Mouse (Mus musculus) limb, embryonic 14.5 days (tissue): Measurements from ENCODE around the gene Vmn1r194. TPM values are rescaled to one million over a fixed set of nuclear protein-coding genes. Genes with fewer than 3 reads are reported as not detected.
"Not testable (repeated sequence)": the region's sequence is repeated elsewhere in the genome, so short reads cannot be mapped to it uniquely, and the experiment has no call there.

Experiments
- ATAC-seq: fragments of 200-750 bp; cut with Nextera tagmentation; 2 replicates; pipeline ENCODE4 v1.8.0; 2017; ENCODE audit warnings: low read depth, moderate number of reproducible peaks, moderate TSS enrichment; ENCODE audit not compliant: low FRiP score
- DNase-seq: peaks from one replicate; pipeline ENCODE4 v3.0.0-alpha.2; 2015; ENCODE audit warnings: low spot score
- H3K27ac ChIP-seq: fragments of 300-500 bp; sonication (generic); replicated peaks from 2 replicates; pipeline ENCODE4 v1.5.1; 2014; ENCODE audit warnings: low read depth, mild to moderate bottlenecking, low read length, moderate library complexity, mixed read lengths
- H3K27me3 ChIP-seq: fragments of 300-500 bp; sonication (generic); 2 replicates; pipeline ENCODE4 v1.6.1; 2014; ENCODE audit warnings: low read length, mixed read lengths; ENCODE audit not compliant: control insufficient read depth, insufficient read depth
- H3K36me3 ChIP-seq: fragments of 300-500 bp; sonication (generic); 2 replicates; pipeline ENCODE4 v1.6.1; 2014; ENCODE audit warnings: mild to moderate bottlenecking, low read length, moderate library complexity, mixed read lengths; ENCODE audit not compliant: control insufficient read depth, insufficient read depth
- H3K4me1 ChIP-seq: fragments of 300-500 bp; sonication (generic); 2 replicates; pipeline ENCODE4 v1.6.1; 2014; ENCODE audit warnings: antibody characterized with exemption, low read length, mixed read lengths; ENCODE audit not compliant: control insufficient read depth, insufficient read depth
- H3K4me2 ChIP-seq: fragments of 300-500 bp; sonication (generic); replicated peaks from 2 replicates; pipeline ENCODE4 v1.6.1; 2014; ENCODE audit warnings: low read depth, mild to moderate bottlenecking, low read length, moderate library complexity; ENCODE audit not compliant: severe bottlenecking
- H3K4me3 ChIP-seq: fragments of 300-500 bp; sonication (generic); replicated peaks from 2 replicates; pipeline ENCODE4 v1.5.1; 2014; ENCODE audit warnings: low read length
- H3K9ac ChIP-seq: fragments of 300-500 bp; sonication (generic); 2 replicates; pipeline ENCODE4 v1.6.1; 2014; ENCODE audit warnings: mild to moderate bottlenecking, low read depth, low read length, moderate library complexity; ENCODE audit not compliant: severe bottlenecking
- H3K9me3 ChIP-seq: fragments of 300-500 bp; sonication (generic); 2 replicates; pipeline ENCODE4 v1.6.1; 2016; ENCODE audit warnings: low read length; ENCODE audit not compliant: control insufficient read depth
- POLR2A ChIP-seq: fragments of 200-500 bp; IDR thresholded peaks from 2 replicates; pipeline ENCODE4 v1.8.0; 2012; ENCODE audit warnings: inconsistent platforms, mild to moderate bottlenecking, moderate library complexity, borderline replicate concordance; ENCODE audit not compliant: insufficient read depth, insufficient read length; ENCODE audit errors: extremely low read depth
- WGBS: fragments of 180-500 bp; shearing (Covaris S2); extraction: QIAGEN DNeasy Blood & Tissue Kit; methylation state at CpG from one replicate; pipeline ENCODE4 v1.1.7; 2014; 5-methylcytosine and 5-hydroxymethylcytosine counted together
- microRNA-seq: library from miRNA; unstranded; fragments of <30 nt; microRNA quantifications from one replicate; pipeline ENCODE4, GENCODE M21; 2016
- polyA plus RNA-seq, 2 experiments: library from polyadenylated mRNA; depleted of rRNA in 1 of 2; stranded (reverse) in 1 of 2; unstranded in 1 of 2; fragments of >200 nt; fragmentation: Nextera tagmentation in 1 of 2; extraction: Ambion mirVana in 1 of 2; gene quantifications; 2 replicates each; pipeline versions ENCODE4 v1.2.1 to v1.2.3; 2012 to 2014

Vmn1r194 gene
- not detected in 2 replicates for polyA plus RNA-seq (2012; rRNA removed)
- polyA plus RNA-seq (2014; fragmentation: Nextera tagmentation; extraction: Ambion mirVana), result not detected in 2 replicates

GRCm38 (mm10) chr13:22243915-22244314 is at the start of gene Vmn1r194:
TSS of gene Vmn1r194 (plus strand) at chr13:22244215.
- Histone ChIP-seq H3K9me3 (no peaks in the 10 kb centered on the region), H3K4me2 (no peak within 1 kb of the TSS), H3K4me3 (no peak within 1 kb of the TSS), H3K9ac (no peak within 1 kb of the TSS), H3K4me1 (no peaks in the 10 kb centered on the region), H3K27me3 (no peaks in the 10 kb centered on the region), H3K27ac (no peak within 1 kb of the TSS), H3K36me3 (no peaks in the 10 kb centered on the region)
- ATAC-seq, result no peak
- WGBS, result 32% methylated on average over 1 of the region's 1 CpGs
- no peak for DNase-seq
- no peak for TF ChIP-seq POLR2A

- not testable (repeated sequence) for H3K9me3 ChIP-seq, H3K4me3 ChIP-seq, H3K27me3 ChIP-seq, H3K36me3 ChIP-seq, H3K4me2 ChIP-seq, ATAC-seq, H3K4me1 ChIP-seq, DNase-seq, H3K27ac ChIP-seq, H3K9ac ChIP-seq
- 59% methylated on average over 1 of the region's 1 CpGs for WGBS
These were observed 21.0 kb upstream of the Vmn1r194 start, which contains the start of gene Vmn1r193 for GRCm38 (mm10) chr13:22223060-22223459. TSS of gene Vmn1r193 (minus strand) at chr13:22223160.

GRCm38 (mm10) chr13:22270222-22270621 is 26.2 kb downstream of the Vmn1r194 start, which contains the start of gene Vmn1r195:
TSS of gene Vmn1r195 (plus strand) at chr13:22270522.
- not testable (repeated sequence) for DNase-seq, H3K4me3 ChIP-seq, H3K4me2 ChIP-seq, H3K36me3 ChIP-seq, H3K27ac ChIP-seq, H3K27me3 ChIP-seq, H3K4me1 ChIP-seq, H3K9me3 ChIP-seq, H3K9ac ChIP-seq, ATAC-seq
- WGBS, result 77% methylated on average over 1 of the region's 1 CpGs

- no peak for ATAC-seq
- no peak overlapping the region for H3K9ac ChIP-seq
- H3K9me3 ChIP-seq, result no peaks in the 10 kb centered on the region
- H3K4me3 ChIP-seq, result no peak overlapping the region
- DNase-seq, result no peak
- H3K27ac ChIP-seq, result no peak overlapping the region
- 10% methylated on average over 2 of the region's 2 CpGs for WGBS
- no peaks in the 10 kb centered on the region for H3K4me1 ChIP-seq
- no peak overlapping the region for H3K4me2 ChIP-seq
- H3K36me3 ChIP-seq, result no peaks in the 10 kb centered on the region
- TF ChIP-seq POLR2A, result no peak
- no peaks in the 10 kb centered on the region for H3K27me3 ChIP-seq
These were observed 27.7 kb downstream of the Vmn1r194 start for GRCm38 (mm10) chr13:22271721-22272120.

GRCm38 (mm10) chr13:22284578-22284977 is 40.6 kb downstream of the Vmn1r194 start:
- no peak for TF ChIP-seq POLR2A
- no peaks in the 10 kb centered on the region for H3K4me1 ChIP-seq
- DNase-seq (no peak), ATAC-seq (no peak)
- no peak overlapping the region for H3K27ac ChIP-seq
- no peaks in the 10 kb centered on the region for H3K9me3 ChIP-seq
- no peaks in the 10 kb centered on the region for H3K36me3 ChIP-seq
- no peak overlapping the region for H3K4me2 ChIP-seq
- 59% methylated on average over 2 of the region's 2 CpGs for WGBS
- H3K9ac ChIP-seq, result no peak overlapping the region
- H3K27me3 ChIP-seq, result no peaks in the 10 kb centered on the region
- H3K4me3 ChIP-seq, result no peak overlapping the region

- no peak for ATAC-seq
- no peak for DNase-seq
- WGBS, result 40% methylated on average over 2 of the region's 2 CpGs
These were observed 45.6 kb downstream of the Vmn1r194 start, which contains the start of gene Vmn1r196 for GRCm38 (mm10) chr13:22289620-22290019. TSS of gene Vmn1r196 (plus strand) at chr13:22289920.

More at GRCm38 (mm10) chr13:22289620-22290019, 45.6 kb downstream of the Vmn1r194 start, which contains the start of gene Vmn1r196:
- no peak for TF ChIP-seq POLR2A
- Histone ChIP-seq H3K9ac (no peak within 1 kb of the TSS), H3K4me1 (no peaks in the 10 kb centered on the region), H3K27ac (no peak within 1 kb of the TSS), H3K9me3 (no peaks in the 10 kb centered on the region), H3K4me3 (no peak within 1 kb of the TSS), H3K4me2 (no peak within 1 kb of the TSS), H3K36me3 (no peaks in the 10 kb centered on the region), H3K27me3 (no peaks in the 10 kb centered on the region)

Small RNAs within 50 kb of the gene (microRNA-seq; reads per million reads assigned to microRNA genes)
- gene Gm23282 (not detected), gene Gm25084 (not detected)

Other genes starting within 250 kb of the Vmn1r194 start
- 1.1 and 1.6 TPM in 2 replicates for gene Prss16, start 234.5 kb upstream of the Vmn1r194 start, polyA plus RNA-seq (2012; rRNA removed)
- gene Prss16, start 234.5 kb upstream of the Vmn1r194 start, polyA plus RNA-seq (2014; fragmentation: Nextera tagmentation; extraction: Ambion mirVana), result 0.51 and 0.57 TPM in 2 replicates
- gene Hist1h2ah, start 208.6 kb upstream of the Vmn1r194 start, polyA plus RNA-seq (2012; rRNA removed), result 5.5 and 14.9 TPM in 2 replicates
- gene Hist1h2ah, start 208.6 kb upstream of the Vmn1r194 start, polyA plus RNA-seq (2014; fragmentation: Nextera tagmentation; extraction: Ambion mirVana), result 6.5 and 22.1 TPM in 2 replicates
- gene Hist1h2bk, start 208.3 kb upstream of the Vmn1r194 start, polyA plus RNA-seq (2012; rRNA removed), result 24.6 and 30.5 TPM in 2 replicates
- 6.9 and 7.1 TPM in 2 replicates for gene Hist1h2bk, start 208.3 kb upstream of the Vmn1r194 start, polyA plus RNA-seq (2014; fragmentation: Nextera tagmentation; extraction: Ambion mirVana)
- 31.0 and 39.5 TPM in 2 replicates for gene Hist1h4i, start 202.9 kb upstream of the Vmn1r194 start, polyA plus RNA-seq (2012; rRNA removed)
- 14.0 and 14.7 TPM in 2 replicates for gene Hist1h4i, start 202.9 kb upstream of the Vmn1r194 start, polyA plus RNA-seq (2014; fragmentation: Nextera tagmentation; extraction: Ambion mirVana)
- 54.6 and 89.6 TPM in 2 replicates for gene Hist1h2ag, start 201.3 kb upstream of the Vmn1r194 start, polyA plus RNA-seq (2012; rRNA removed)
- 56.7 and 74.1 TPM in 2 replicates for gene Hist1h2ag, start 201.3 kb upstream of the Vmn1r194 start, polyA plus RNA-seq (2014; fragmentation: Nextera tagmentation; extraction: Ambion mirVana)
- 20.7 and 26.3 TPM in 2 replicates for gene Hist1h2bj, start 201.0 kb upstream of the Vmn1r194 start, polyA plus RNA-seq (2012; rRNA removed)
- 10.3 and 11.1 TPM in 2 replicates for gene Hist1h2bj, start 201.0 kb upstream of the Vmn1r194 start, polyA plus RNA-seq (2014; fragmentation: Nextera tagmentation; extraction: Ambion mirVana)
- not detected in 2 replicates for gene Vmn1r188, start 159.8 kb upstream of the Vmn1r194 start, polyA plus RNA-seq (2012; rRNA removed)
- gene Vmn1r188, start 159.8 kb upstream of the Vmn1r194 start, polyA plus RNA-seq (2014; fragmentation: Nextera tagmentation; extraction: Ambion mirVana), result not detected in 2 replicates
- not detected in 2 replicates for gene Vmn1r189, start 138.4 kb upstream of the Vmn1r194 start, polyA plus RNA-seq (2012; rRNA removed)
- not detected in 2 replicates for gene Vmn1r189, start 138.4 kb upstream of the Vmn1r194 start, polyA plus RNA-seq (2014; fragmentation: Nextera tagmentation; extraction: Ambion mirVana)
- gene Vmn1r191, start 60.2 kb upstream of the Vmn1r194 start, polyA plus RNA-seq (2012; rRNA removed), result not detected in 2 replicates
- not detected in 2 replicates for gene Vmn1r191, start 60.2 kb upstream of the Vmn1r194 start, polyA plus RNA-seq (2014; fragmentation: Nextera tagmentation; extraction: Ambion mirVana)
- gene Vmn1r192, start 53.1 kb upstream of the Vmn1r194 start, polyA plus RNA-seq (2012; rRNA removed), result not detected in 2 replicates
- not detected in 2 replicates for gene Vmn1r192, start 53.1 kb upstream of the Vmn1r194 start, polyA plus RNA-seq (2014; fragmentation: Nextera tagmentation; extraction: Ambion mirVana)
- not detected in 2 replicates for gene Vmn1r193, start 21.1 kb upstream of the Vmn1r194 start, polyA plus RNA-seq (2012; rRNA removed)
- gene Vmn1r193, start 21.1 kb upstream of the Vmn1r194 start, polyA plus RNA-seq (2014; fragmentation: Nextera tagmentation; extraction: Ambion mirVana), result not detected in 2 replicates
- gene Vmn1r195, start 26.3 kb downstream of the Vmn1r194 start, polyA plus RNA-seq (2012; rRNA removed), result not detected in 2 replicates
- gene Vmn1r195, start 26.3 kb downstream of the Vmn1r194 start, polyA plus RNA-seq (2014; fragmentation: Nextera tagmentation; extraction: Ambion mirVana), result not detected in 2 replicates
- not detected in 2 replicates for gene Vmn1r196, start 45.7 kb downstream of the Vmn1r194 start, polyA plus RNA-seq (2012; rRNA removed)
- gene Vmn1r196, start 45.7 kb downstream of the Vmn1r194 start, polyA plus RNA-seq (2014; fragmentation: Nextera tagmentation; extraction: Ambion mirVana), result not detected in 2 replicates
- gene Vmn1r197, start 80.4 kb downstream of the Vmn1r194 start, polyA plus RNA-seq (2012; rRNA removed), result not detected in 2 replicates
- not detected in 2 replicates for gene Vmn1r197, start 80.4 kb downstream of the Vmn1r194 start, polyA plus RNA-seq (2014; fragmentation: Nextera tagmentation; extraction: Ambion mirVana)
- gene Vmn1r198, start 106.1 kb downstream of the Vmn1r194 start, polyA plus RNA-seq (2012; rRNA removed), result not detected in 2 replicates
- not detected in 2 replicates for gene Vmn1r198, start 106.1 kb downstream of the Vmn1r194 start, polyA plus RNA-seq (2014; fragmentation: Nextera tagmentation; extraction: Ambion mirVana)
- gene Vmn1r199, start 135.6 kb downstream of the Vmn1r194 start, polyA plus RNA-seq (2012; rRNA removed), result not detected in 2 replicates
- gene Vmn1r199, start 135.6 kb downstream of the Vmn1r194 start, polyA plus RNA-seq (2014; fragmentation: Nextera tagmentation; extraction: Ambion mirVana), result not detected in 2 replicates
- not detected in 2 replicates for gene Vmn1r200, start 146.2 kb downstream of the Vmn1r194 start, polyA plus RNA-seq (2012; rRNA removed)
- gene Vmn1r200, start 146.2 kb downstream of the Vmn1r194 start, polyA plus RNA-seq (2014; fragmentation: Nextera tagmentation; extraction: Ambion mirVana), result not detected in 2 replicates
- not detected in 2 replicates for gene Vmn1r201, start 227.7 kb downstream of the Vmn1r194 start, polyA plus RNA-seq (2012; rRNA removed)
- gene Vmn1r201, start 227.7 kb downstream of the Vmn1r194 start, polyA plus RNA-seq (2014; fragmentation: Nextera tagmentation; extraction: Ambion mirVana), result not detected in 2 replicates